Mouse (Mus musculus): ENCODE measurements around the gene Vmn1r76. TPM values are rescaled to one million over a fixed set of nuclear protein-coding genes. Genes with fewer than 3 reads are reported as not detected.

Gene Vmn1r76
- polyA plus RNA-seq (2015; fragmentation: Nextera tagmentation; extraction: Ambion mirVana) = not detected in 2 replicates

DNA sequence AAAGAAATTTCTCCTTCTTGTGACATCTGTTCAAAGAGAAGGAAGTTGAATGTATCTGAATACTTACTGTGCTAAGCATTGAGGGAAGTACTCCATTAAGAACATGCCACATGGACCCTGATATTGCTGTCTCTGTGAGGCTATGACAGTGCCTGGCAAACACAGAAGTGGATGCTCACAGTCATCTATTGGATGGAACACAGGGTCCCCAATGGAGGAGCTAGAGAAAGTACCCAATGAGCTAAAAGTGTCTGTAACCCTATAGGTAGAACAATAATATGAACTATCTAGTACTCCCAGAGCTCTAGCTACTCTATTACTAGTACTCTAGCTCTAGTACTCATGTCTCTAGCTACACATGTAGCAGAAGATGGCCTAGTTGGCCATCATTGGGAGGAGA is at the start of gene Vmn1r76:
Gene Vmn1r76, minus strand, starts transcription at position 101 of the 400 bp plus-strand sequence.
- Histone ChIP-seq H3K9ac (ENCODE audit: low read length) (no peak within 1 kb of the TSS), H3K27me3 (ENCODE audit: control insufficient read depth, insufficient read depth, low read length) (no peaks in the 10 kb centered on the region), H3K27ac (ENCODE audit: low read length) (no peak within 1 kb of the TSS), H3K36me3 (ENCODE audit: control insufficient read depth, insufficient read depth, low read length) (no peaks in the 10 kb centered on the region), H3K4me1 (ENCODE audit: control insufficient read depth, insufficient read depth, low read length) (no peaks in the 10 kb centered on the region), H3K9me3 (replicated peaks; ENCODE audit: control insufficient read depth, low read length) (no peaks in the 10 kb centered on the region; the same call in 1 of the 2 replicates), H3K4me2 (ENCODE audit: low read depth, low read length) (no peak within 1 kb of the TSS), H3K4me3 (replicated peaks; ENCODE audit: low read length) (no peak within 1 kb of the TSS)
- no peak for ATAC-seq (ENCODE audit: insufficient read depth, low FRiP score)

DNA sequence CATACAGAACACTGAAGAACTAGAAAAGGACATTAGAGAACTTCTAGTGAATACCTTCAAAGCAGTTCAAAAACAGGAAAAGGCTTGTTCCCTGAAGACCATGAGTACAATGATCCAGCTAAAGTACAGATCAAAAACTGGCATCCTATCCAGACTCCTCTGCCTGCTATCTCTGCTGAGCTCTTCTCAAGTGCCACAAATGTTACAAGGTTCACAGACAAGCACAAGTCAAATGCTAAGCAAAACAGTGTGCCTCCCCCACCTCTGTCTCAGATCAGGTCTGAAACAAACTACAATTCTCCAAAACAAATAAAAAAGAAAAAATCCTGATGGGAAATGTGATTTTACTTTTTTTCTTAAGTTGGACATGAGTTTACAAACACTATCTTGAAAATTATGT is 34.6 kb upstream of the Vmn1r76 start:
- no peaks in the 10 kb centered on the region for H3K9me3 ChIP-seq (replicated peaks; ENCODE audit: control insufficient read depth, low read length)
- H3K9ac ChIP-seq (ENCODE audit: low read length) = no peak overlapping the region
- no peak for ATAC-seq (ENCODE audit: insufficient read depth, low FRiP score)
- H3K4me3 ChIP-seq (replicated peaks; ENCODE audit: low read length) = no peak overlapping the region
- H3K27me3 ChIP-seq (ENCODE audit: control insufficient read depth, insufficient read depth, low read length) = no peaks in the 10 kb centered on the region
- H3K27ac ChIP-seq (ENCODE audit: low read length) = no peak overlapping the region
- no peaks in the 10 kb centered on the region for H3K36me3 ChIP-seq (ENCODE audit: control insufficient read depth, insufficient read depth, low read length)
- no peak overlapping the region for H3K4me2 ChIP-seq (ENCODE audit: low read depth, low read length)
- no peaks in the 10 kb centered on the region for H3K4me1 ChIP-seq (ENCODE audit: control insufficient read depth, insufficient read depth, low read length)

DNA sequence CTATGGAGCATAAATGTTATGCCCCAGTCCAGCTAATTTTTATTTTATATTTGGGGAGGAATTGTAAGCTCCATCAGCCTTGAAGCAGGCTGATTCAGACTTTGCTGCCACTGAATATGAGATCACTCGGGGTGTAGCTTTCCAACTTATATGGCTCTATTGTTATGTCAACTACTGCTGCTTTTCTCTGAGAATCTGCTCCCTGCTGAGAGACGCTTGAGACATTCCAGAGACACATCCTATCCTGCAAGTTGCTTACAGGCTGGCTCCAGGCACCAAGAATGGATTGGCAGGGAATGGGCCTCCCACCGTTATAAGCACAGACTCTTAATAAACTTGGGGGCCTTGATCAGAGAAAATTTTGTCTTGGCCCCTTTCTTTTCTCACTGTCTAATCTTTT is 10.0 kb upstream of the Vmn1r76 start:
- no peak overlapping the region for H3K27ac ChIP-seq (ENCODE audit: low read length)
- H3K27me3 ChIP-seq (ENCODE audit: control insufficient read depth, insufficient read depth, low read length) = no peaks in the 10 kb centered on the region
- no peak overlapping the region for H3K4me2 ChIP-seq (ENCODE audit: low read depth, low read length)
- no peak for ATAC-seq (ENCODE audit: insufficient read depth, low FRiP score)
- WGBS = 74% methylated on average over 3 of the region's 3 CpGs
- H3K9ac ChIP-seq (ENCODE audit: low read length) = no peak overlapping the region
- H3K36me3 ChIP-seq (ENCODE audit: control insufficient read depth, insufficient read depth, low read length) = no peaks in the 10 kb centered on the region
- H3K4me1 ChIP-seq (ENCODE audit: control insufficient read depth, insufficient read depth, low read length) = no peaks in the 10 kb centered on the region
- H3K4me3 ChIP-seq (replicated peaks; ENCODE audit: low read length) = no peak overlapping the region
- H3K9me3 ChIP-seq (replicated peaks; ENCODE audit: control insufficient read depth, low read length) = 0 out of 2 replicates have a peak, but pooled peaks cover 2% of the 10 kb centered on the region

DNA sequence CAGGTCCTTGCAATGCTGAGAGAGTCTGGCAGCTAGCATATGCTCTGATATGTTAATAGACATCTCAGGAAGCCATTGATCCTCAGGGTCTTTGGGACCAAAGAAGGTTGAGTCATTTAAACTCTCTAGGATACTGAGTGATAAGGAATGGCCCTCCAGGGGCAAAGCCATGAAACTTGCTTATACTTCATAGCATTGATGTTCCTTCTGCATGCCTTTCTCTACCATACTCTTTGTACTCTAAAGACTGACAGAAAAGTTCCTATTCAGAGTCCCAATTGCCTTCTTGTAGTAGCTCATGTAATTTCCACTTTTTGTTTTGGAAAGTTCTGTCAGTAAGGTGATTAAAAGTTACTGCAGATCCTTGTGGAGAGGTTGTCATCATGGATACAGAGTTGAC is 63.7 kb downstream of the Vmn1r76 start, which contains the start of gene Vmn1r75:
Gene Vmn1r75, plus strand, starts transcription at position 301 of the 400 bp plus-strand sequence.
- Histone ChIP-seq H3K27ac (ENCODE audit: low read length) (no peak within 1 kb of the TSS), H3K27me3 (ENCODE audit: control insufficient read depth, insufficient read depth, low read length) (no peaks in the 10 kb centered on the region), H3K9me3 (replicated peaks; ENCODE audit: control insufficient read depth, low read length) (no peaks in the 10 kb centered on the region), H3K9ac (ENCODE audit: low read length) (no peak within 1 kb of the TSS), H3K4me1 (ENCODE audit: control insufficient read depth, insufficient read depth, low read length) (no peaks in the 10 kb centered on the region), H3K36me3 (ENCODE audit: control insufficient read depth, insufficient read depth, low read length) (no peaks in the 10 kb centered on the region), H3K4me3 (replicated peaks; ENCODE audit: low read length) (no peak within 1 kb of the TSS), H3K4me2 (ENCODE audit: low read depth, low read length) (no peak within 1 kb of the TSS)
- ATAC-seq (ENCODE audit: insufficient read depth, low FRiP score) = no peak

Other genes starting within 250 kb of the Vmn1r76 start
- gene Vmn1r73, start 207.9 kb downstream of the Vmn1r76 start, polyA plus RNA-seq (2015; fragmentation: Nextera tagmentation; extraction: Ambion mirVana) = not detected in 2 replicates
- not detected in 2 replicates for gene Vmn1r74, start 104.2 kb downstream of the Vmn1r76 start, polyA plus RNA-seq (2015; fragmentation: Nextera tagmentation; extraction: Ambion mirVana)
- gene Vmn1r75, start 63.6 kb downstream of the Vmn1r76 start, polyA plus RNA-seq (2015; fragmentation: Nextera tagmentation; extraction: Ambion mirVana) = not detected in 2 replicates
- not detected in 2 replicates for gene Vmn1r77, start 98.5 kb upstream of the Vmn1r76 start, polyA plus RNA-seq (2015; fragmentation: Nextera tagmentation; extraction: Ambion mirVana)
- gene Vmn1r78, start 212.0 kb upstream of the Vmn1r76 start, polyA plus RNA-seq (2015; fragmentation: Nextera tagmentation; extraction: Ambion mirVana) = not detected in 2 replicates
- gene Vmn1r79, start 233.1 kb upstream of the Vmn1r76 start, polyA plus RNA-seq (2015; fragmentation: Nextera tagmentation; extraction: Ambion mirVana) = not detected in 2 replicates

Measured in stomach, embryonic 16.5 days (tissue).